Mouse (Mus musculus) C2C12 (cell line): ENCODE data around the gene Ccdc186. TPM values are rescaled to one million over a fixed set of nuclear protein-coding genes. Genes with fewer than 3 reads are reported as not detected.
A peak's percentile ranks its signal among the peaks of the same experiment; 100 is the strongest.

Experiments
- H3K27me3 ChIP-seq: one replicate; pipeline ENCODE4 v1.6.1; 2011; ENCODE audit not compliant: control insufficient read depth, insufficient read depth, insufficient read length
- H3K36me3 ChIP-seq: one replicate; pipeline ENCODE4 v1.6.1; 2011; ENCODE audit not compliant: control insufficient read depth, insufficient read depth
- H3K4me3 ChIP-seq: one replicate; pipeline ENCODE4 v1.5.1; 2011; ENCODE audit warnings: mild to moderate bottlenecking, control low read depth; ENCODE audit not compliant: poor library complexity, insufficient read depth, severe bottlenecking
- H3K79me2 ChIP-seq: one replicate; pipeline ENCODE4 v1.6.1; 2011; ENCODE audit not compliant: control insufficient read depth, insufficient read depth
- H3K79me3 ChIP-seq: one replicate; pipeline ENCODE4 v1.6.1; 2011; ENCODE audit warnings: low read depth, control low read depth
- H3ac ChIP-seq: one replicate; pipeline ENCODE3; 2011; ENCODE audit warnings: low read depth; ENCODE audit not compliant: control insufficient read depth, insufficient read length
- CEBPB ChIP-seq: IDR thresholded peaks from one replicate; pipeline ENCODE4 v1.6.1; 2011; ENCODE audit warnings: low read depth, mild to moderate bottlenecking, control low read depth, moderate library complexity
- CTCF ChIP-seq: IDR thresholded peaks from one replicate; pipeline ENCODE4 v1.5.1; 2011; ENCODE audit not compliant: control insufficient read depth, insufficient read depth, insufficient read length
- FOSL1 ChIP-seq: IDR thresholded peaks from one replicate; pipeline ENCODE4 v1.8.0; 2011; ENCODE audit warnings: mild to moderate bottlenecking, low read length; ENCODE audit not compliant: poor library complexity, insufficient read depth, severe bottlenecking
- MAX ChIP-seq: IDR thresholded peaks from one replicate; pipeline ENCODE4 v1.6.1; 2011; ENCODE audit warnings: mild to moderate bottlenecking, control low read depth
- MYOD1 ChIP-seq: IDR thresholded peaks from one replicate; pipeline ENCODE4 v1.6.1; 2011; ENCODE audit warnings: low read depth; ENCODE audit not compliant: control insufficient read depth, insufficient read length
- MYOG ChIP-seq: IDR thresholded peaks from one replicate; pipeline ENCODE4 v1.6.1; 2011; ENCODE audit not compliant: control insufficient read depth, insufficient read length; ENCODE audit errors: extremely low read depth
- USF1 ChIP-seq: IDR thresholded peaks from one replicate; pipeline ENCODE4 v1.6.1; 2011; ENCODE audit warnings: low read depth, mild to moderate bottlenecking, control low read depth, moderate library complexity
- polyA plus RNA-seq: library from polyadenylated mRNA; unstranded; fragments of >200 nt; fragmentation: generic; extraction: Trizol; gene quantifications from one replicate; pipeline ENCODE4 v1.2.1, GENCODE M21; 2012; ENCODE audit warnings: missing spikeins

The Ccdc186 gene
- polyA plus RNA-seq, 1 experiment, result 2.9 TPM

DNA sequence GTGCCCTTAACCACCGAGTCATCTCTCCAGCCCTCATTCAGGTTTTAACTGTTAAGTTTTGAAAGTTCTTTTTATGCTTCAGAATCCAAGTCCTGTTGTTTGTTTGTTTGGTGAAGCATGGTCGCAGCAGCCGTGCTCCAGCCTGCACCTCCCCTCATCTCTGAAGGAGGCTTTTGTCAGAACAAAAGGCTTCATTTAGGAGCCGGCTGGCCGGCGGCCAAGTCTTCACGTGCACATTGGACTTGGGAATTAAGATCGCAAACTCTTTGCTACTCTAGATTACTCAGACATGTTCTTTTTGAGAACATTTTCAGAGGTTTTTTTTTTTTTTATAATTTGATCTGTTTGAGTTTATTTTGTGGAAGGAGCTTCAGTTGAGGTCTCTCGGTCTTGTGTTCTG lies 13.3 kb upstream of the Ccdc186 start:
- no peak overlapping the region for H3ac ChIP-seq
- TF ChIP-seq CEBPB (no peak), MYOD1 (no peak), FOSL1 (no peak), MYOG (no peak), CTCF (no peak), USF1 (no peak), MAX (no peak)
- H3K27me3 ChIP-seq, result no peaks in the 10 kb centered on the region

DNA sequence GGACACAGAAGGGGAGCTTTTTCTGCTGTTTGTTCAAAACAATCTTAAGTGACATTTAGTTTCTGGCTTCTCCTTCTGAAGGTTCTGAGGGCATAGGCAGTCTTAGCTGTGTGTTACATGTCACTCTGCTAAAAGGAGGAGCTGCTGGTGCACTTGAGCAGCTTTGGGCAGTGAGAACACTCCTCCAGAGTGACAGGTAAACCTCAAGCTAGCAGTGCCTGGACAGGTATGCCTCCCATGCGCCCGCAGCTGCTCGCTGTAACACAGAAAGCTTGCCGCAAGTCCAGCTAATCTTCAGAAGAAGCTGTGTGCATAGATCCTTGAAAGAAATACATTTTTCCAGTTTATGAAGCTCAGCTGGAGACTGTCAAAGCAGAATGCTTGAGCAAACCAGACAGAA lies 8.2 kb upstream of the Ccdc186 start:
- Histone ChIP-seq H3K27me3 (no peaks in the 10 kb centered on the region), H3K79me3 (no peaks in the 10 kb centered on the region), H3K36me3 (no peaks in the 10 kb centered on the region), H3K4me3 (no peak overlapping the region), H3K79me2 (no peaks in the 10 kb centered on the region), H3ac (no peak overlapping the region)
- TF ChIP-seq CTCF (no peak), CEBPB (no peak), MYOG (no peak), FOSL1 (no peak)

More for the DNA sequence above, 13.3 kb upstream of the Ccdc186 start:
- H3K79me2 ChIP-seq, result no peaks in the 10 kb centered on the region
- H3K36me3 ChIP-seq, result no peaks in the 10 kb centered on the region
- H3K79me3 ChIP-seq, result no peaks in the 10 kb centered on the region
- no peak overlapping the region for H3K4me3 ChIP-seq

DNA sequence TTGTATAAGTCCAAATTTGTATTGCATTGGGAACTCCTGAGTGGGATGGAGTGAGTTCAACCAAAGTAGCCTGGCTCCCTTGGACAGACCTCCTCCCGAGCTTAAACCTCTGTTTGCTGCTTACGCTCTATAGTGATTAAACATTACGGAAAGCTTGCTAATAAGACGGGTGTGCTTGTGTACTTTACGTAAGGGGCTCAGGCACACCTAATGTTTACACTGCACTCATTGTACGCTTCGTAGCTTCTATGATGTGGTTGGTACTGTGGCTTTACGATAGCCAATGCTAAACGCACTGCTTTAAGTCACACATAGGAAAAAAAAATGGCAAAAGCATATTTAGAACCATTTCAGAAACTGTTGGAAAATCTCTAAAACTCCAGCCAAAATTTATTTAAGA lies 7.3 kb upstream of the Ccdc186 start:
- H3K79me2 ChIP-seq, result no peaks in the 10 kb centered on the region
- H3K4me3 ChIP-seq, result no peak overlapping the region
- no peak overlapping the region for H3ac ChIP-seq
- no peaks in the 10 kb centered on the region for H3K79me3 ChIP-seq
- TF ChIP-seq MYOG (no peak), MYOD1 (no peak), CTCF (no peak), FOSL1 (no peak), MAX (no peak), USF1 (no peak)
- no peaks in the 10 kb centered on the region for H3K27me3 ChIP-seq
- H3K36me3 ChIP-seq, result no peaks in the 10 kb centered on the region

DNA sequence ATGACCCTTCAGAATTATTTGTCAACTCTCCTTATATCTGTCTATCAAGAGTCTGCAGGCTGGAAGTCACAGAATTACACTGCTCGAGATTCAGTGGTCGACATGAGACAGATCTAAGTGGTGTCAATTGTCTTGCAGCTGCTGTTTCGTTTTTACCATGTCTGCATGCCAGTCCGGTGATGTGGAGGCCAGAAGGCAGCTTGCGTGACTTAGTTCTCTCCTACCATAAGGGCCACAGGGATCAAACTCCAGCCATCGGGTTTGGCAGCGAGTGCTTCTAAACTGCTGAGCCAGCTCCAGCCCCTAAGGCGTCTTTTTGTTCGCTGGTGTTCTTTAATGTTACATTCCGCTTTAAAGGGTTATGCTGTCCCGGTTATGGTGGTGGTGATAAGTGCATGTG lies 6.3 kb upstream of the Ccdc186 start:
- H3K36me3 ChIP-seq, result no peaks in the 10 kb centered on the region
- no peaks in the 10 kb centered on the region for H3K79me3 ChIP-seq
- no peaks in the 10 kb centered on the region for H3K27me3 ChIP-seq
- peak; percentile 95 for TF ChIP-seq MYOD1
- TF ChIP-seq MYOG, result no peak
- H3K79me2 ChIP-seq, result no peaks in the 10 kb centered on the region
- H3ac ChIP-seq, result no peak overlapping the region
- no peak overlapping the region for H3K4me3 ChIP-seq

DNA sequence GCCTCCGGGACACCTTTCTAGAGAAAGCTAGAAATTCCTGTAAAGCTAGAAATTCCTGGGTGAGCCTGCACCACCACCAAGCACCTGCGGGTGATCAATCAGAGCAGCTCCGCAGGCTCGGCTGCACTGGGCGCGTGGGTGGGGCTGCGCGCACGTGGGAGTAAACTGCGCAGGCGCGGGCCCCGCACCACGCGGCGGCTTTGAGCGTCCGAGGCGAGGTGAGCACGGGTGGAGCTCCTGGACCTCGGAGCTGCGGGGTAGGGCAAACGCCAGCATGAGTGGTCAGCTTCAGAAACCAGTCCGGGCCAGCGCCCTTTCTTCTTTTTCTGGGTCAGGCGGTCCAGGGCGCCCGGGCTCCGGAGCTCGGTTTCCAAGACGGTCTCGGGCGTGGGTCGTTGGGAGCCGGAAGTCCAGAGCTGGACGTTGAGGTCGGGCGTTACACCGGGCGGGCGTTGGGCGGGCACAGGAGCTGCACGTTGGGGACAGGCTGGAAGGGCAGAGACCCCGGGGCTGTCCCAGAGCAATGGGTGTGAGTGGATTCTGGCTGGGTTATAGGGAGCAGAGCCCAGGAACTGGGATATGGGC lies 4.1 kb upstream of the Ccdc186 start, which contains the start of gene Tdrd1:
TSS of gene Tdrd1 (plus strand) at position 163 of the 585 bp plus-strand sequence.
- Histone ChIP-seq H3ac (no peak within 1 kb of the TSS), H3K27me3 (no peaks in the 10 kb centered on the region), H3K79me3 (no peaks in the 10 kb centered on the region), H3K79me2 (peaks cover 8% of the 10 kb centered on the region), H3K4me3 (no peak within 1 kb of the TSS), H3K36me3 (no peaks in the 10 kb centered on the region)
- TF ChIP-seq MAX, result no peak
- TF ChIP-seq CEBPB, result no peak
- TF ChIP-seq USF1, result no peak
- TF ChIP-seq MYOG, result no peak
- TF ChIP-seq FOSL1, result no peak
- no peak for TF ChIP-seq CTCF
- TF ChIP-seq MYOD1, result no peak

DNA sequence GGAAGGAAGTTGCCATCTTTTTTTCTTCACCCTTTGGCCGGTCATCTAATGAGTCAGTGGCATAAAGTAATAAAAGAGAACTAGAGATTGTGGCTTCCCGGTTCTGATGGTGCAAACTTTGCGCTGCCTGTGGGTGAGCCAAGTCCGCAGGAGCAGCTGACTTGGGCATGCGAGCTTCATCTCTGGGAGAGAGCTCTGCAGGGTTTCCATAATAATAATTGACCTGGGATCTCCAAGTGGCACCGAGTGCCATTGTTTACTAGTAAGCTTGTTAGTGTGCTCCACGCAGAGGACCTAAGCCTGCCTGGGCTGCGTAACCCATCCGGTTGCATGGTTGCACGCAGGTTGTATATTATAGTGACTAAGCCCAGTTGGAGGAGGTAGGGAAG lies 452 bp upstream of the Ccdc186 start:
- Histone ChIP-seq H3K27me3 (no peaks in the 10 kb centered on the region), H3K4me3 (peak overlapping the region; percentile 91), H3ac (peak overlapping the region; percentile 19), H3K79me3 (peaks cover 25% of the 10 kb centered on the region), H3K36me3 (no peaks in the 10 kb centered on the region), H3K79me2 (peaks cover 45% of the 10 kb centered on the region)
- TF ChIP-seq MYOD1 (no peak), MAX (no peak), CEBPB (no peak), CTCF (no peak), USF1 (no peak), FOSL1 (no peak), MYOG (no peak)
